Mouse (Mus musculus): ENCODE measurements around the gene Trim16.

- TF ChIP-seq GATA1 (IDR thresholded peaks at IDR 0.05; ENCODE audit: borderline replicate concordance, low read length) (no peak), FLI1 (IDR thresholded peaks at IDR 0.05; ENCODE audit: low read length) (no peak)
Observed at GRCm38 (mm10) chr11:62826106-62826733, 6.2 kb downstream of the Trim16 start.
